Mouse (Mus musculus) frontal cortex, adult 2 months (tissue): Measurements from ENCODE around the gene Myo16. TPM values are rescaled to one million over a fixed set of nuclear protein-coding genes. Genes with fewer than 3 reads are reported as not detected.

Experiments used
- DNase-seq, 2 experiments: peaks; one replicate each; pipeline ENCODE4 v3.0.0; 2022; ENCODE audit warnings: low spot score in 1 of 2; ENCODE audit errors: extremely low spot score in 1 of 2
- polyA plus RNA-seq: library from polyadenylated mRNA; depleted of rRNA; stranded (reverse); fragments of >200 nt; gene quantifications from 2 replicates; pipeline ENCODE4 v1.2.3, GENCODE M21; 2012; rRNA removed

Myo16 gene
- polyA plus RNA-seq: 36.7 and 37.7 TPM in 2 replicates

DNA sequence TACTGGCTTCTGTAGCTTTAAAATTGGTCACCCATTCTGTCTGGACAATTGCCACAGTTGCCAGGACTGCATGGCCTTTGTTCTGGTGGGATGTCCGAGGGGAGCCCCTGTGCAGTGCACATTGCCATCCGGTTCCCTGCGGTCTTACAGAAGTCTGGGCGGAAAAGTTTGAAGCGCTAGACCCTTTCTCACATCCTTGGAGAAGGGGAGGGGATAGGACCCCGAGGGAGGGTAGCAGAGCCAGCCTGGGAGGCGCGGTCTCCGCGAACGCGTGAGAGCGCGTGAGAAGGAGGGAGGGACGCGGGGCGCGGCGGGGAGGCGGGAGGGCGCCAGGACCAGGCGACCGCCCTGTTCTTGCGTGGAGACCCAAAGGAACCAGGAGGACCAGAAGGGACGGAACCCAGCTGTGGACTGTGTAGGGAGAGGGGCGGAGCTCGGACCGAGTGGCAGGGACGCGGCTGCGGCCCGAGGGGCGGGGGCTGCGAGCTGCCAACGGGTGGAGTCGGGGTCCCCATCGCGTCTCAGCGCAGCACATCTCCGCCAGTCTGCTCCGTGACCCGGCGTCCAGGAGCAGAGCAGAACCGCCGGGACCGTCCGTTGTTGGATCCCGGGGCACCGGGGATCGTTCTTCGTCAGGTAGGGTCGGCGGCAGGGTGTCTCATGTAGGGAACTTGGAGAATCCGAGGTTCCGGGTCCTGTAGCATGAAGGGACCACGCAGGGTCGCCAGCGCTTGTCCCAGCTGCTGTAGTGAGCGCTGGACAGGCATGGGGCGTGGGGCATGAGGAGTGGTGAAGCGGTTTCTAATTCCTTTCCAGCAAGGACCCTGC, at the start of gene Myo16:
Gene Myo16, plus strand, starts transcription at position 301 of the 828 bp plus-strand sequence.
- no peak for DNase-seq

- no peak for DNase-seq
Observed at GRCm38 (mm10) chr8:10108516-10109271, 45.0 kb upstream of the Myo16 start.

GRCm38 (mm10) chr8:10122749-10123148, 31.0 kb upstream of the Myo16 start:
- no peak for DNase-seq

GRCm38 (mm10) chr8:10123412-10123811, 30.3 kb upstream of the Myo16 start:
- no peak for DNase-seq

DNA sequence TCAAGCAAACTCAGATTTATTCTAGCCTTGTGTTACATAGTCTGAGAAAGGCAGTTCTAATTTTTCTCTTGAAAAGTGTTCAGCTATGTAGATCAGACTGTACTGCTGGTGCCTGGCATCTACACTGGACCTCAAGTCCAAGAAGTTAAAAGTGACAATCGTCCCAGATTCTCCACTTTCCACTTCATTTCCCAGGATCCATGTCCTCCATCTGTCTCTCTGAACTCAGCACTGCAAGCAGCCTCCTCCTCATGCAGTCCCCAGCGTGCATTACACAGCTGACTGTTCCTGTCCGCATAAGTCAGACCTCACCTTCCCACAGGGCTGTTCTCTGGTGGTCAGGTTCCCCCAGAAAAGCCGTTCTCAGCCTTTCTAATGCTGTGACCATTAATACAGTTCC, 28.0 kb upstream of the Myo16 start:
- no peak for DNase-seq

- DNase-seq: peak in 1 of 2 experiments; percentile 59
Observed at GRCm38 (mm10) chr8:10130513-10131414, 22.9 kb upstream of the Myo16 start.

DNA sequence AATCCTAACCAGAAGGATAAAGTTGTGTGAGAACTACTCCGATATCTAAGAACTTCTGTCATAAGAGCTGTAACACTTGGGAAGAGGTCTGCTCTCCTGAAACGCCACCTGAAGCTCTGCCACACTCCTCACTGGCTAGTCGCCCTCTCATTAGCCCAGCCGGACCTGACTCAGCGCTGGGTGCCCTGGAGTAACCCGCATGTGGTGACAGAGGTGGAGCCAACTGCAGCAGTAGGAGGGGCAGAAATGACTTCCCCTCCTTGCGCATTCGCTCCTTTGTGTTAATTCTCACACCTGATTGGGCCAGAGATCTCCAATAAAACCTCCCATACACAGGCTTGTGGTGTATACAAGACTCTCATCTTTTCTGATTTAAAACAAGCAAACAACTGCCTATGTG, 14.2 kb upstream of the Myo16 start:
- no peak for DNase-seq

- no peak for DNase-seq
Observed at GRCm38 (mm10) chr8:10143961-10144360, 9.8 kb upstream of the Myo16 start.

DNA sequence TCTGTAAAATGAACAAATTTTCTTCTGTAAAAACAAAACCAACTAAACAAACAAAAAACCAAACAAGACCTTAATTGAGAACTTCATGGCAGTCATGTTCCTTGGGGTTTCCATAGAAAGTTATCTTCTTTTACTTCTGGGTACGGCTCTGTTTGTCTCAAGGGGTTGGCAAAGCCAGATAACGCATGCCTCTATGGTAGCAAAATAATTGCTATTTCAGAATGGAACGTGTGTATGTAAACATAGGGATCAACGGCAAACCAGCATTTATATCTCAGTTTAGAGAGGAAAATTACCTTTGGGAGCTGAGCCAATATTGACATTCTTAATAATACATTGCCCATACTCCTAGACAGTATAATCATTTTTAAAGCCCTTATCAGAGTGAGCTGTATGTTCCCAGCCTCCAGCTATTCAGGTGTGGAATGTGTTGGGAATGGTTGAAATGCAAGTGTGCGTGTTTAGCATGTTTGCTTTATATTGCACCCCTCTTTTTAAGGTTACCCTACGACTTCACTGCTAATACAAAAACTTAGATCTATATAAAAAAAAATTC, 1.9 kb upstream of the Myo16 start:
- DNase-seq: no peak

GRCm38 (mm10) chr8:10154439-10154745, 681 bp downstream of the Myo16 start:
- no peak for DNase-seq

- no peak for DNase-seq
Observed at GRCm38 (mm10) chr8:10155075-10155474, 1.4 kb downstream of the Myo16 start.

GRCm38 (mm10) chr8:10161106-10161505, 7.4 kb downstream of the Myo16 start:
- DNase-seq: no peak

DNA sequence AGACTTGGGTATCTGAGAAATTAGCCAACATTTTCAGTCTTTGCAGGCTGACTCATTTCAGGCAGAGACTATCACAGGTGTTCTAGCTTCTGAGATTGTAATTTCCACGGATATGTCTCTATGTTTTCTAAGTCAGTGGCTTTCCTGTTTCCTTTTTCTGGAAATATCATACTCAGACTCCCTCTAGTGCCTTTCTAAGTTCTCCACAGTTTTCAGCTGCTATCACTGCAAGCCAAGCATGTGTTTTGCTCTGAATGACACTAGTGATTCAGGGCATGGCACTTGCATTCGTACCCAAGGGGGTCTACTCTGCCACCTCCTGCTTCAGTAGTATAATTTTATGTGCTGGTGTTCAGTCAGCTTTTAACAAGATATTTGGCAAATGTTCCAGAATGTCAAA, 11.2 kb downstream of the Myo16 start:
- DNase-seq: no peak

- no peak for DNase-seq
Observed at GRCm38 (mm10) chr8:10168326-10168725, 14.6 kb downstream of the Myo16 start.

DNA sequence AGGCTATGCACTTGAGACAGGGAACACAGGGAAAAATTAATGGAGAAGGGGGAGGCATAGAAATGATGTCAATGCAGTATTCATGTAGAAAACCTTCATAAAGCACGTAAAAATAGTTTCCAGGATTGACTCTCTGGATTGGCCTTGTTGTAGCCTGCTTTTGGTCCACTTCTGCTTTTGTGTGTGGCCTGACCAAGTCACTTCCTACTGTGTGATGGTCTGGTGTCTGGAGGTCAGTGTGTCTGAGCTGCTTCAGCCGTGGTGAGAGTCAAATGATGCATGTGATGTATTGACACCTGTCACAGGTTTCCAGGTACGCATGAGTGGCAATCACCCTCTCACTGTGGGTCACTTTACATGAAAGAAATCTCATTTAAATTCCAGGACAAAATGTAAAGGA, 16.2 kb downstream of the Myo16 start:
- DNase-seq: no peak

DNA sequence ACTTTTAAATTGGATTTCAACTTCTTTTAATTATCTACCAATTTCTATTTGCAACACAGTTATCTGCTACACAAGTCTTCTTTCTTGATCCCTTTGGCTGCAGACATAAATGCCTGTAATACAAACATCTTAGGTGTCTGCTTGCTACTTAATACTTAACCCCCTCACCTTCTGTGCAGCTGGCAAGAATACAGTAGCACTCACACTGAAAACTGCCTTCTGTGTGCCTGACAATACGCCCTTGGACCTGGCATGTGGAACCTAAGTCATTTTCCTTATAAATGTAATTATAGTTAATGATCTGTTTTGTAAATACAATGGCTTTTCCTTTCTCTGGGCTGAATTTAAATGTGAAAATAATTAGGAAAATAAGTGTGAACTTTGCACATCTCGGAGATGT, 17.6 kb downstream of the Myo16 start:
- no peak for DNase-seq

GRCm38 (mm10) chr8:10172278-10172677, 18.6 kb downstream of the Myo16 start:
- DNase-seq: no peak

GRCm38 (mm10) chr8:10173033-10173747, 19.5 kb downstream of the Myo16 start:
- no peak for DNase-seq

DNA sequence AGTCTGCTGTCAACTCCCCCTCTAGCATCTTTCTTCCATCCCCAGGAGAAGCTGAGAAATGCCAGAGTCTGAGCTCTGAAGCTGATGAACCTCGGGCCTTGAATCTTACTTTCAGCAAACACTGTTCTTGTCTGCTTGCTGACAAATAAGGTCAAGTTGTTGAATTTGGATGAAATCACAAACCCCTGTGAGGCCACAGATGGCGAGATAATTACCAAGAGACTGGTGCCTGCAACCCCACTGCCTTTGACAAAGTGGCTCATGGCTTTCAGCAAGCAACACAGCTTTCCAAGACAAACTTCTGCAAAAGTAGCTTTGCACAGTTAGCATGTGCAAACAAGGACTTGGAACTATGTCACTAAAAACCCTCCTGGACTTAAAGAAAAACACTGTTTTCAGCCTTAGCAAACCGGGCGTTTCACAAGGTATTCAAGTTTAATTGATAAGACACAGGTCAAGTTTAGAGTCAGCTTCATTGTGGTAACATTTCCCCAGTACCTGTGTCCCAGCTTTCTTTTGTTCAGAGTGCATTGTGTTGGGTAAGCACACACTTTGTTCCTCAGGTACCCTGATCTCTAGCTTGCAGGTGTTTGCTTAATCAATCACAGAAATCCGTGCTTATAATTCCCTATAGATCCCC, 20.6 kb downstream of the Myo16 start:
- DNase-seq: no peak
